Mouse (Mus musculus): ENCODE results near the gene Fbxo8.

Fbxo8 gene

DNA sequence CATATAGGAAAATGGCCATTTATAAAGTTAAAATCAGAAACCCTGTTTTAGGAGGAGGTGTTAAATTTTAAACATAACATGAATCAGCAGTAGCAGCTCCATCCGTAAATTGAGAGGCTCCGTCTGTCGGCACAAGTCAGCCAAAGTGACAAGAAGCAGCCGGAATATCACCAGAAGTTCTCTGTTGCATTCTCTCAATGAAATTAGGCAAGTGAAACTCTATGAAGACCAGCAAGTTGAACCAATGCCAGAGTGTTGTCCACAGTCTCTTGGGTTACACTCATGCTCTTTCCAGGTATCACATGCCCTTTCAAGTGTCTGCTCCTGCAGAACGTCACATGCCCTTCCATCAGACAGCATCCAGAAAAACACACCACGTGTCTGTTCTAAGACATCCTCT, 60.8 kb downstream of the Fbxo8 start:
- no peak for DNase-seq (ENCODE audit: low read depth, low spot score)

DNA sequence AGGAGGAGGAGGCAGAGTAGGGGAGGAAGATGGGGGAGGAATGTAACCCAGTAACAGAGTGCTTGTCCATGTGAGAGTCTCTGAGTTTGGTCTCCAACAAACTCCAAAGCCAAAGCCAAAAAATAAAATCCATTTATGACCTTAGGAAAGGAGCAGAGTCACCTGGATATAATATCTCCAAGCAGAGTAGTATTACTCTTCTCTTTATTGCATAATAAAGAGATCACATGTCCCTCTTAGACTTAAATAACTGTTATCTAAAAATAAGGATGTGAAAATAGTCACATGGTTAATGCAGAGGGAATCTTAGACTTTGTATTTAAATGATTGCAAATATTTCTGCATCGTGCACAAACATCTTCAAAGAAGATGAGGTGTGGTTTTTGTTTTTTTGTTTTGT, 63.3 kb downstream of the Fbxo8 start:
- DNase-seq (ENCODE audit: low read depth, low spot score): no peak

DNA sequence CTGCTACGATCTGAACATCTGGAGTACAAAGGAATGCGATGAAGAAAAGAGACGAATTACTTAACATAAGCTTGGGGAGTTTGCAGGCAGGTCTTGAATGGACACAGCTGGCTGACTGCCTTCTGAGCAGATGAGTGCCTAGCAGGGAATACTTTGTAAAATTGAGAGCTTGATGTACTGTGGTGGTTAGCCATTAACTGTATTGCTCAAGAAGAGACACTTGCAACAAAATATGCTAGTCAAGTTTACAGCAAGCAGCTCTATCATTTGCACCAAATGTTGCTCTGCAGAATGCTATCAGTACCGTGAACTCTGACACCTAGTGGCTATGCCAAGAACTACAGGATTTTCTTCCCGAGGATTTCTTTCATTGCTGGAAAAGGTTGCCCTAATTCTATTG, 64.1 kb downstream of the Fbxo8 start:
- DNase-seq (ENCODE audit: low read depth, low spot score): peak; percentile 28

DNA sequence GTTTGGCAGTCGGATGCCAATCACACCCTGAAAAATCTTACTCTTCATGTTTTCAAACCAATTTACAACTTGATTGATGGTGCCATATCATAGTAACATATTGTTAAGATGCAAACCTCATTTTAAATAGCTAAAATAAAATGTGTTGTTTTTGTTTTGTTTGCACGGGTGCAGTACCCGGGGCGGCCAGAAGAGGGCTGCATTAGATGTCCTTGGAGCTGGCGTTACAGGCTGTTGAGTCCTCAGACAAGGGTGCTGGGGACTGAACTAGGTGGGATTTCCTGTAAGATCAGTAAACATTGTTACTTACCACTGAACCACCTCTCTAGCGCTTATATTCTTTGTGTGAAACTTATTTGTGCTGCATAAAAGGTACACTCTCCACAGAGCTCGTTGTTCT, 65.4 kb downstream of the Fbxo8 start:
- peak; percentile 29 for DNase-seq (ENCODE audit: low read depth, low spot score)

DNA sequence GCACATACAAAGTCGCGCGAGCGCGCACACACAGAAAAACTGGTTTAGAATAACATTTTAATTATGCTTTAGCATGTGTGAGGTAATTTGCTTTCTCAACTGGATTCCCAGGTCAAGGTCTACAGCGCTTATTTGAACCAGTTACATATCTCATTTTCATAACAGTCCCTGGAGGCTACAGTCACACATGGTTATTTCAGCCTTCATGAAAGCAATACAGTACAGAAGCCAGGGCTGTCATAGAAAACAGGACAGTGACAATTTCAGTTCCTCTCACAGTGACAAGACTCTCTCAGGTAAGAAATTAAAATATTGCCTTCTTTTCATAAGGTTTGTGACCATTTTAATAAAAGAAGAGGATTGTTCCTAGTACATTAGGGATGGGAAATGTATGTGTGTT, 66.4 kb downstream of the Fbxo8 start:
- DNase-seq (ENCODE audit: low read depth, low spot score): no peak

DNA sequence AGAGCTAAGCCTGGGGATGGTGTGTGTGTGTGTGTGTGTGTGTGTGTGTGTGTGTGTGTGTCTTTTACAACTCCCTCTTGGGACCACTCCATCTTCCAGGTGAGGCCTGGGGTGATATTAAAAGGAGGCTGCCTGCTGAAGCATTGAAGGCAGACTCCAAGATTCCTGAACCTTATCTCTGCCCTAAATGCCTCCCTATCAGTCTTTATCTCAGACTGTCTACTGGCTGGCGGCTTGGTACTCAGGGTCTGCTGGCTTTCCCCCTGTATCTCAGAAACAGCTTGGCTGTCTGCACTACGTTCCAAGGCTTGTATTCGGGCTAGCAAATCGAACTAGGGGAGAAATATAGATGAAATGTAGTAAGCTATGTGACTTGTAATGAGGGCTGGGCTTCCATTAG, 68.2 kb downstream of the Fbxo8 start:
- no peak for DNase-seq (ENCODE audit: low read depth, low spot score)

DNA sequence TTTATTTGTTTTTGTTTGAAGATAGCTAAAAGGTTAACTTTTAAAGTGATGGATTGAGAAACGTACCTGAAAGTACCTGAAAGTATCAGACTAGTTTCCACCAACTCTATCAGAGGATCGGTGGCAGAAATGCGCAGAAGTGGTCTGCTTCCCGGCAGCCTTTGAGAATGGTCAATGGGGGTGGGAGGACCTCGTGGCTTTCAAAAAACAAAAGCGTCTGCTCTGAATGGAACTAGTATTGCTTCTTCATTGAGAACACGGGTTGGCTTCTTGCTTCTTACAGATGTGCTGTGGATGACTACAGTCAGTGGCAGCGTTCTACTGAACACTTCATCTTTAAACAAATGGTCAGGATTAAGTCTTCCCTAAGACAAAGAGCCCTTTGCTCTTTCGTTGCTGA, 68.7 kb downstream of the Fbxo8 start:
- DNase-seq (ENCODE audit: low read depth, low spot score): no peak

DNA sequence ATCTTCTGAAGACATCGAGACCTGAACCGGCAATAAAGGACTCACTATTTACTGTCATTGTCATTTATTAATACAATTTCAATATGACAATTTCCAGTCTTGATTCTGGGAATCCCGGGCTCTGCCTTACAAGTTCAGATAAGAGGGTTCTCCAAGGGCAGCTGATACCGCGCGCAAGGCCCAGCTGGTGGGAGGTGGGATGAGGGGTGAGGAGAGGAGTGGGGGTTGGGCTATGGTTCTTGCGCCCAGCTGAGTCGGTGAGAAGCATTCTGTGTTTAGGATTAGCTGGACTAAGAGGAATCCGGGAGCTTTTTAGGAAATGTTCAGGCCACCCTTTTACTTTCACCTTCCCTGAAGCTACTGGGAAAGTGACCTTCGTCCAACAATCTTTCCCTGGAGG, 69.8 kb downstream of the Fbxo8 start:
- no peak for DNase-seq (ENCODE audit: low read depth, low spot score)

DNA sequence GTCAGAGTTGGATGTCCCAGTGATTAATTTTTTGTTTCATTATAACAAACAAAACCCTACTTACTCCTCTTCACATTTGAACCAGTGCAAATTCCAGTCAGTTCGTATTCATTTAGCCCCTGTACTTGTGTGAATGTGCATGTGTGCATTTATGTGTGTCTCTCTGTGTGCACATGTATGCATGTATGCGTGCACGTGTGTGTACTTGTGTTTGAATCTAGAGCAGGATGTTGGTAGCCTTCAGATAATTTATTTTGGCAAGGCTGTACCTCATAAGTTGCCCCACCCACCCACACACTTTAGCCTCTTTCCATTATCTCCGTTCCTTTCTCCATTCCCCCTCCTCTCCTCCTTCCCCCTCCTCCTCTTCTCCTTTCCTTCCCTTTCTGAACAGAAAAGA, 70.2 kb downstream of the Fbxo8 start:
- no peak for DNase-seq (ENCODE audit: low read depth, low spot score)

DNA sequence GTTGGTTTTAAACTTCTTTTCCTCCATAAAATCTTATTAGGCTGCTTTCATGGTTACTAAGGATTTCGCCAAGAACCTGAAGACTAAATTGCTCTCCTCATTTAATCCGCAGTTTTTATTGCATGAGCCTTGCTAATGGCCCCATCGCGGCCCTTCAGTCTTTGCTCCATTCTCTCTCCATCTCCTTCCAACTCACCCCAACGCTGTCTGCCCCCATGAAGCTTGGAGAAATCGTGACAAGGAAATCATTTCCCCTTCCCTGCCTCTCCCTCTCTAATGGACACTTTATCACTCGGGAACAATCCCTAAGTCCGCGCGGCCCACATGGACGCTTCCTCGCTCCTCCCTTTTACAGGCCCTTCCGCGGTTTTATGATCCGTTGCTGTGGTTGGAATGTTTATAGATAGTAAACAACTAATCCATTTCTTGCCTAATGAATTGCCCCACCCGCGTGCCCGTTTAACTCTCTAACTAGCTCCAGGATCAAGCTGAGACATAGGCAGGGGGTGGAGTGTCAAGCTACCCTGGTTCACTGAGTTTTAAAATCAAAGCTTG, 71.7 kb downstream of the Fbxo8 start:
- no peak for DNase-seq (ENCODE audit: low read depth, low spot score)

DNA sequence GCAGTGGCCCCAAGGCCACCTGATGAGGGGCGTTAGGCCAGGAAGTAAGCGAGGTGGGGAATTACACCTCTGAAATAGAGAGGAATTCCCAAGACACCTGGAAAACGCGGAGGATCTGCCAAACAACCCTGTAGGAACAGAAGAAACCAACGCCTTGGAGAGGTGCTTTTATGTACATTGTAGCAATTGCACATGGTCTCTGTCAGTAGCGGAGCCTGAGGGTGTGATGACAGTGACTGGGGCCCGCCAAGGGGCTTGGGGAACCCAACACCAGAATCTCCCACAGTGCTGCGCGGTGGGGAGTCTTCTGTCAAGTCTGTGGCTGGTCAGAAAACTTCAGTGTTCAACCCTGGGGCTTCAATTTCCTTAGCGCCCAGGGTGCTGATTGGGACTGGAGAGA, 72.5 kb downstream of the Fbxo8 start:
- no peak for DNase-seq (ENCODE audit: low read depth, low spot score)

DNA sequence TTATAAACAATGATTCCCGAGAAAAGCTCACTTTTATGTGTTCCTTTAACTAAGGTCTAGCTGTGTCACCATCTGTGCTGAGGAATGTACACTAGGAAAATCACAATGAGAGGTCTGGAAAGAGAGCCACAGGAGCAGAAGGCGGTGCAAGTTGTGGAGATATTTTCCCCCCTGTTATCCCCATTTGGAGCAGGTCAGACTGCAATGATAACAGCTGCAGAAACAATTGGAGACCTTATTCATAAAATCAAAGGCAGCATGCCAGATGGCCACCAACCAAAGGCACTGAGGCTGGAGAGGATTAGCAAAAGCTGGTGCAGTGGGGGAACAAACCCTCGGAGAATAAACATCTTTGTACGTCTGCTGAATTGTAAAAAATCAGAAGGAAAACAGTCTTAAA, 78.3 kb downstream of the Fbxo8 start:
- no peak for DNase-seq (ENCODE audit: low read depth, low spot score)

DNA sequence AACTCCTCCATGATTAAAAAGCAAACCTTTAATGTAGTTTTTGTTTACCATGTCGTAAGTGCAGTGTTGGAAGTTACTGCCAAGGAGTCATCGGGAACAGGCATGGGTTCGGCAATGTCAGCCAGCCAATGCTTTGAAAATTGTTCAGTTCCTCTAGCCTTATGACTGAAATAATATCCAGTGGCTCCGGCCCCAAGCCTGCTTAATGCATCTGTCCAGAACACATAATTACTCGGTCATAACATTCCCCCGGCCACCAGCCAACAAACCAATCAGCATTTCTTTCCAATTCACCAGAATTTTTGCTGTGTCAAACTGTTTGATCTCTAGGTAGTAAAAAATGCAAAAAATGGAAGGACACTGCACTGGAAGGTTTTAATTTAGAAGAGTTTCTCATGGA, 88.4 kb downstream of the Fbxo8 start:
- no peak for DNase-seq (ENCODE audit: low read depth, low spot score)

All from CD4-positive helper T cell, adult 2 months (primary cell).